Mouse (Mus musculus) kidney, postnatal 10 days (tissue): ENCODE measurements at regions not wholly inside any gene's neighbourhood (a gene's known extent, or its start where the extent isn't known, plus 50 kb on each side); places are given as distances from the start of the nearest gene placed in this dataset.

Source experiments
- DNase-seq: peaks from one replicate; pipeline ENCODE4 v3.0.0; 2021; ENCODE audit warnings: mixed read lengths

- DNase-seq, result no peak
These were observed 152.8 kb upstream of the Zfp703 start for GRCm38 (mm10) chr8:26824189-26824941.

- no peak for DNase-seq
These were observed 148.7 kb upstream of the Zfp703 start for GRCm38 (mm10) chr8:26828311-26828909.

- no peak for DNase-seq
These were observed 147.8 kb upstream of the Zfp703 start for GRCm38 (mm10) chr8:26829313-26829712.

GRCm38 (mm10) chr8:26831148-26831547 lies 146.0 kb upstream of the Zfp703 start:
- no peak for DNase-seq

- DNase-seq, result no peak
These were observed 145.3 kb upstream of the Zfp703 start for GRCm38 (mm10) chr8:26831790-26832189.

- DNase-seq, result no peak
These were observed 144.6 kb upstream of the Zfp703 start for GRCm38 (mm10) chr8:26832546-26832945.

- peak; percentile 79 for DNase-seq
These were observed 143.8 kb upstream of the Zfp703 start for GRCm38 (mm10) chr8:26833297-26833696.

- no peak for DNase-seq
These were observed 143.3 kb upstream of the Zfp703 start for GRCm38 (mm10) chr8:26833784-26834183.

GRCm38 (mm10) chr8:26834604-26835003 lies 142.5 kb upstream of the Zfp703 start:
- DNase-seq, result no peak

GRCm38 (mm10) chr8:26835076-26835475 lies 142.0 kb upstream of the Zfp703 start:
- no peak for DNase-seq

- no peak for DNase-seq
These were observed 141.5 kb upstream of the Zfp703 start for GRCm38 (mm10) chr8:26835616-26836015.

GRCm38 (mm10) chr8:26836552-26836951 lies 140.6 kb upstream of the Zfp703 start:
- DNase-seq, result no peak

GRCm38 (mm10) chr8:26840286-26840685 lies 136.8 kb upstream of the Zfp703 start:
- DNase-seq, result no peak

- no peak for DNase-seq
These were observed 136.1 kb upstream of the Zfp703 start for GRCm38 (mm10) chr8:26840745-26841680.

GRCm38 (mm10) chr8:26843714-26844113 lies 133.4 kb upstream of the Zfp703 start:
- DNase-seq, result no peak

- no peak for DNase-seq
These were observed 132.9 kb upstream of the Zfp703 start for GRCm38 (mm10) chr8:26844132-26844808.

GRCm38 (mm10) chr8:26844809-26845143 lies 132.3 kb upstream of the Zfp703 start:
- no peak for DNase-seq

GRCm38 (mm10) chr8:26845481-26846194 lies 131.5 kb upstream of the Zfp703 start:
- DNase-seq, result no peak

GRCm38 (mm10) chr8:26847009-26847408 lies 130.1 kb upstream of the Zfp703 start:
- DNase-seq, result no peak

GRCm38 (mm10) chr8:26848098-26848772 lies 128.9 kb upstream of the Zfp703 start:
- DNase-seq, result peak; percentile 49

GRCm38 (mm10) chr8:26848955-26849684 lies 128.0 kb upstream of the Zfp703 start:
- DNase-seq, result peak; percentile 67
